Mouse (Mus musculus) C2C12 (cell line): ENCODE measurements at regions not wholly inside any gene's neighbourhood (a gene's known extent, or its start where the extent isn't known, plus 50 kb on each side); places are given as distances from the start of the nearest gene placed in this dataset.
A peak's percentile ranks its signal among the peaks of the same experiment; 100 is the strongest.

Source experiments
- CEBPB ChIP-seq: IDR thresholded peaks from one replicate; pipeline ENCODE4 v1.6.1; 2011; ENCODE audit warnings: low read depth, mild to moderate bottlenecking, control low read depth, moderate library complexity
- CTCF ChIP-seq: IDR thresholded peaks from one replicate; pipeline ENCODE4 v1.5.1; 2011; ENCODE audit not compliant: control insufficient read depth, insufficient read depth, insufficient read length
- FOSL1 ChIP-seq: IDR thresholded peaks from one replicate; pipeline ENCODE4 v1.8.0; 2011; ENCODE audit warnings: mild to moderate bottlenecking, low read length; ENCODE audit not compliant: poor library complexity, insufficient read depth, severe bottlenecking
- MAX ChIP-seq: IDR thresholded peaks from one replicate; pipeline ENCODE4 v1.6.1; 2011; ENCODE audit warnings: mild to moderate bottlenecking, control low read depth
- MYOG ChIP-seq: IDR thresholded peaks from one replicate; pipeline ENCODE4 v1.6.1; 2011; ENCODE audit not compliant: control insufficient read depth, insufficient read length; ENCODE audit errors: extremely low read depth
- USF1 ChIP-seq: IDR thresholded peaks from one replicate; pipeline ENCODE4 v1.6.1; 2011; ENCODE audit warnings: low read depth, mild to moderate bottlenecking, control low read depth, moderate library complexity

- TF ChIP-seq CTCF: no peak
- no peak for TF ChIP-seq FOSL1
- no peak for TF ChIP-seq MYOG
- TF ChIP-seq CEBPB: no peak
- TF ChIP-seq MAX: no peak
- TF ChIP-seq USF1: peak; percentile 42
Observed at GRCm38 (mm10) chr11:23181647-23182046, 74.2 kb upstream of the Xpo1 start.
